Mouse (Mus musculus) liver, embryonic 14.5 days (tissue): ENCODE measurements around the gene Pappa.

Experiments
- CTCF ChIP-seq: IDR thresholded peaks from 2 replicates; pipeline ENCODE4 v1.5.1; 2016; ENCODE audit warnings: antibody characterized with exemption, low read depth, control low read depth
- EP300 ChIP-seq: IDR thresholded peaks from 2 replicates; pipeline ENCODE4 v1.6.1; 2016; ENCODE audit warnings: antibody characterized with exemption, low read depth

GRCm38 (mm10) chr4:65166288-65166835, 42.4 kb downstream of the Pappa start:
- TF ChIP-seq CTCF (no peak), EP300 (no peak)
